Mouse (Mus musculus) intestine, postnatal 0 days (tissue): Measurements from ENCODE around the gene Zfp799. TPM values are rescaled to one million over a fixed set of nuclear protein-coding genes. Genes with fewer than 3 reads are reported as not detected.

Experiments used
- ATAC-seq: fragments of 200-750 bp; cut with Nextera tagmentation; 2 replicates; pipeline ENCODE4 v1.8.0; 2017; ENCODE audit warnings: mild to moderate bottlenecking, moderate TSS enrichment, moderate library complexity
- H3K27ac ChIP-seq: fragments of 300-500 bp; sonication (generic); 2 replicates; pipeline ENCODE4 v1.5.1; 2014; ENCODE audit warnings: mild to moderate bottlenecking, low read depth, low read length, moderate library complexity
- H3K27me3 ChIP-seq: fragments of 300-500 bp; sonication (generic); replicated peaks from 2 replicates; pipeline ENCODE4 v1.6.1; 2014; ENCODE audit warnings: low read length, mixed read lengths; ENCODE audit not compliant: control insufficient read depth, insufficient read depth
- H3K36me3 ChIP-seq: fragments of 300-500 bp; sonication (generic); 2 replicates; pipeline ENCODE4 v1.6.1; 2014; ENCODE audit warnings: mild to moderate bottlenecking, moderate library complexity; ENCODE audit not compliant: control insufficient read depth, insufficient read depth
- H3K4me1 ChIP-seq: fragments of 300-500 bp; sonication (generic); replicated peaks from 2 replicates; pipeline ENCODE4 v1.6.1; 2014; ENCODE audit warnings: antibody characterized with exemption, low read length, mixed read lengths; ENCODE audit not compliant: control insufficient read depth, insufficient read depth
- H3K4me2 ChIP-seq: fragments of 300-500 bp; sonication (generic); replicated peaks from 2 replicates; pipeline ENCODE4 v1.6.1; 2014; ENCODE audit warnings: low read depth, mild to moderate bottlenecking, moderate library complexity
- H3K4me3 ChIP-seq: fragments of 300-500 bp; sonication (generic); 2 replicates; pipeline ENCODE4 v1.5.1; 2014; ENCODE audit warnings: low read depth, low read length
- H3K9ac ChIP-seq: fragments of 300-500 bp; sonication (generic); 2 replicates; pipeline ENCODE4 v1.6.1; 2014; ENCODE audit warnings: mild to moderate bottlenecking, low read depth, low read length
- H3K9me3 ChIP-seq: fragments of 300-500 bp; sonication (generic); 2 replicates; pipeline ENCODE4 v1.6.1; 2016; ENCODE audit warnings: mixed run types; ENCODE audit not compliant: control insufficient read depth
- CTCF ChIP-seq: sonication (generic); IDR thresholded peaks from 2 replicates; pipeline ENCODE4 v1.5.1; 2016; ENCODE audit warnings: low read depth, mild to moderate bottlenecking, control low read depth, antibody characterized with exemption, moderate library complexity
- WGBS: fragments of 180-500 bp; shearing (Covaris S2); extraction: QIAGEN DNeasy Blood & Tissue Kit; methylation state at CpG from one replicate; pipeline ENCODE4 v1.1.7; 2014; 5-methylcytosine and 5-hydroxymethylcytosine counted together
- polyA plus RNA-seq: library from polyadenylated mRNA; unstranded; fragments of >200 nt; fragmentation: Nextera tagmentation; extraction: Ambion mirVana; gene quantifications from 2 replicates; pipeline ENCODE4 v1.2.1, GENCODE M21; 2015

Gene Zfp799
- polyA plus RNA-seq, 1 experiment from 2014 or later: 4.5 TPM

GRCm38 (mm10) chr17:32788576-32788975 is 41.5 kb downstream of the Zfp799 start:
- Histone ChIP-seq H3K4me2 (peak overlapping the region; percentile 74), H3K4me1 (peaks cover 4% of the 10 kb centered on the region; the same call in 1 of the 2 replicates), H3K27me3 (no peaks in the 10 kb centered on the region), H3K9ac (0 out of 2 replicates have a peak overlapping the region, but pooled peaks have one; percentile 5), H3K36me3 (0 out of 2 replicates have a peak, but pooled peaks cover 3% of the 10 kb centered on the region), H3K9me3 (no peaks in the 10 kb centered on the region), H3K4me3 (peak overlapping the region; percentile 80), H3K27ac (no peak overlapping the region)
- TF ChIP-seq CTCF: no peak
- no peak for ATAC-seq
- WGBS: 4% methylated on average over 9 of the region's 9 CpGs

GRCm38 (mm10) chr17:32788094-32788559 is 41.9 kb downstream of the Zfp799 start, which contains the start of gene Zfp871:
TSS of gene Zfp871 (minus strand) at chr17:32788287.
- 0% methylated on average over 22 of the region's 22 CpGs for WGBS
- no peaks in the 10 kb centered on the region for H3K9me3 ChIP-seq

GRCm38 (mm10) chr17:32787436-32788093 is 42.5 kb downstream of the Zfp799 start:
- Histone ChIP-seq H3K27me3 (no peaks in the 10 kb centered on the region), H3K9ac (peak overlapping the region; percentile 90), H3K4me1 (peaks cover 4% of the 10 kb centered on the region; the same call in 1 of the 2 replicates), H3K36me3 (0 out of 2 replicates have a peak, but pooled peaks cover 6% of the 10 kb centered on the region), H3K4me3 (peak overlapping the region; percentile 80), H3K4me2 (peak overlapping the region; percentile 74), H3K9me3 (no peaks in the 10 kb centered on the region), H3K27ac (peak overlapping the region; percentile 97)
- peak; percentile 80 for ATAC-seq
- TF ChIP-seq CTCF: no peak
- WGBS: under 1% methylated on average over 31 of the region's 31 CpGs

More at GRCm38 (mm10) chr17:32788094-32788559, 41.9 kb downstream of the Zfp799 start, which contains the start of gene Zfp871:
- Histone ChIP-seq H3K4me3 (peak within 1 kb of the TSS; percentile 80), H3K36me3 (0 out of 2 replicates have a peak, but pooled peaks cover 6% of the 10 kb centered on the region), H3K4me2 (peak within 1 kb of the TSS; percentile 74), H3K9ac (peak within 1 kb of the TSS; percentile 90), H3K27me3 (no peaks in the 10 kb centered on the region), H3K4me1 (peaks cover 4% of the 10 kb centered on the region; the same call in 1 of the 2 replicates), H3K27ac (peak within 1 kb of the TSS; percentile 97)
- no peak for TF ChIP-seq CTCF
- peak; percentile 91 for ATAC-seq

GRCm38 (mm10) chr17:32786944-32787343 is 43.1 kb downstream of the Zfp799 start:
- Histone ChIP-seq H3K27me3 (no peaks in the 10 kb centered on the region), H3K4me2 (peak overlapping the region; percentile 74), H3K4me3 (peak overlapping the region; percentile 80), H3K4me1 (peaks cover 4% of the 10 kb centered on the region; the same call in 1 of the 2 replicates), H3K36me3 (0 out of 2 replicates have a peak, but pooled peaks cover 6% of the 10 kb centered on the region), H3K27ac (no peak overlapping the region), H3K9ac (peak overlapping the region; percentile 90; the same call in 1 of the 2 replicates), H3K9me3 (no peaks in the 10 kb centered on the region)
- no peak for ATAC-seq
- WGBS: 35% methylated on average over 6 of the region's 6 CpGs
- TF ChIP-seq CTCF: no peak

- no peak for TF ChIP-seq CTCF
- WGBS: 72% methylated on average over 3 of the region's 3 CpGs
- Histone ChIP-seq H3K9me3 (no peaks in the 10 kb centered on the region), H3K4me3 (no peak overlapping the region), H3K36me3 (0 out of 2 replicates have a peak, but pooled peaks cover 6% of the 10 kb centered on the region), H3K27ac (no peak overlapping the region), H3K4me2 (peak overlapping the region; percentile 43; the same call in 1 of the 2 replicates), H3K27me3 (no peaks in the 10 kb centered on the region), H3K4me1 (peaks cover 4% of the 10 kb centered on the region; the same call in 1 of the 2 replicates), H3K9ac (no peak overlapping the region)
- no peak for ATAC-seq
Measured at GRCm38 (mm10) chr17:32785656-32786055, 44.4 kb downstream of the Zfp799 start.

- Histone ChIP-seq H3K9ac (no peak overlapping the region), H3K4me2 (no peak overlapping the region), H3K27ac (no peak overlapping the region), H3K9me3 (no peaks in the 10 kb centered on the region), H3K36me3 (peaks cover 45% of the 10 kb centered on the region), H3K4me3 (no peak overlapping the region), H3K4me1 (no peaks in the 10 kb centered on the region), H3K27me3 (no peaks in the 10 kb centered on the region)
- ATAC-seq: no peak
- 93% methylated on average over 3 of the region's 3 CpGs for WGBS
- TF ChIP-seq CTCF: no peak
Measured at GRCm38 (mm10) chr17:32777564-32777963, 52.5 kb downstream of the Zfp799 start.
